Mouse (Mus musculus) myocyte (in vitro differentiated cells): Measurements from ENCODE around the gene Nob1.

ENCODE experiments used
- CEBPB ChIP-seq: IDR thresholded peaks from 2 replicates; pipeline ENCODE4 v1.6.1; 2011; ENCODE audit warnings: mild to moderate bottlenecking, moderate library complexity; ENCODE audit not compliant: poor library complexity, insufficient read depth, severe bottlenecking
- E2F4 ChIP-seq: IDR thresholded peaks from one replicate; pipeline ENCODE4 v1.6.1; 2011; ENCODE audit warnings: mild to moderate bottlenecking, control low read depth, moderate library complexity; ENCODE audit not compliant: insufficient read depth
- MAX ChIP-seq: IDR thresholded peaks from one replicate; pipeline ENCODE4 v1.6.1; 2011; ENCODE audit warnings: low read depth, mild to moderate bottlenecking, control low read depth
- MYOD1 ChIP-seq, 3 experiments: IDR thresholded peaks; one replicate each; pipeline ENCODE4 v1.6.1; 2011; ENCODE audit warnings: control low read depth in 2 of 3, low read depth in 2 of 3, mild to moderate bottlenecking in 2 of 3, moderate library complexity in 1 of 3; ENCODE audit not compliant: insufficient read length in 2 of 3, control insufficient read depth in 1 of 3
- MYOG ChIP-seq, 3 experiments: IDR thresholded peaks; one replicate each; pipeline ENCODE4 v1.6.1; 2011; ENCODE audit warnings: control low read depth in 2 of 3, low read depth in 2 of 3, mild to moderate bottlenecking in 2 of 3; ENCODE audit not compliant: insufficient read length in 2 of 3, control insufficient read depth in 1 of 3, insufficient read depth in 1 of 3
- POLR2A ChIP-seq: IDR thresholded peaks from one replicate; pipeline ENCODE4 v1.6.1; 2011; ENCODE audit warnings: low read depth, mild to moderate bottlenecking, control low read depth, moderate library complexity; ENCODE audit not compliant: insufficient read length
- POLR2AphosphoS2 ChIP-seq: IDR thresholded peaks from one replicate; pipeline ENCODE4 v1.6.1; 2011; ENCODE audit warnings: low read depth, control low read depth; ENCODE audit not compliant: insufficient read length
- SRF ChIP-seq: IDR thresholded peaks from one replicate; pipeline ENCODE4 v1.6.1; 2011; ENCODE audit warnings: low read depth; ENCODE audit not compliant: control insufficient read depth, insufficient read length
- TCF12 ChIP-seq: IDR thresholded peaks from one replicate; pipeline ENCODE4 v1.6.1; 2011; ENCODE audit warnings: mild to moderate bottlenecking, control low read depth; ENCODE audit not compliant: poor library complexity, insufficient read depth, severe bottlenecking
- TCF3 ChIP-seq: IDR thresholded peaks from one replicate; pipeline ENCODE4 v1.6.1; 2011; ENCODE audit warnings: low read depth, control low read depth; ENCODE audit not compliant: insufficient read length
- USF1 ChIP-seq: IDR thresholded peaks from one replicate; pipeline ENCODE4 v1.6.1; 2011; ENCODE audit warnings: low read depth, mild to moderate bottlenecking, control low read depth, moderate library complexity

DNA sequence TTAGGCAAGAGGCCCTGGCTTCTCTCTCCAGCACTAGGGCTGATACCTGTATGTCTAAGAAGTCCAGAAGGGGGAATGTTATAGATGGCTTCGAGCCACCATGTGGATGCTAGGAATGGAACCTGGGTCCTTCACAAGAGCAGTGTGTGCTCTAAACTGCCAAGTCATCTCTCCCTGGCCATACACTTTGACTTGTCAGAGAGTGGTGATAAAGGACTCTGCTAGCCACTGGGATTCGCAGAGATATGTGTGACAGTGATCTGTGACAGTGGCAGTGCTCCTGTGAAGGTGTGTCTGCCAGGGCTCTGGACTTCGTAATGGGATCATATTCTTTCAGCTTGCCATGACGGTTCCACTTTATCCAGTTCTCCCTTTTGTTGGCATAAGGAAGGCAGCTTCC is 48.5 kb upstream of the Nob1 start:
- TF ChIP-seq TCF12 (no peak), POLR2A (no peak), E2F4 (no peak), CEBPB (no peak), MYOG (IDR thresholded peaks at IDR 0.05; ENCODE audit: control insufficient read depth in 1 of 3, insufficient read depth in 1 of 3, insufficient read length in 2 of 3, low read depth in 2 of 3) (no peak), MAX (no peak), USF1 (no peak), POLR2AphosphoS2 (no peak), TCF3 (no peak), MYOD1 (IDR thresholded peaks at IDR 0.05; ENCODE audit: control insufficient read depth in 1 of 3, insufficient read length in 2 of 3, low read depth in 2 of 3) (no peak), SRF (no peak)
